Mouse (Mus musculus): Measurements from ENCODE around the gene Gm20532. TPM values are rescaled to one million over a fixed set of nuclear protein-coding genes. Genes with fewer than 3 reads are reported as not detected.

Gm20532 gene
- polyA plus RNA-seq, 1 experiment from 2014 or later, result not detected

DNA sequence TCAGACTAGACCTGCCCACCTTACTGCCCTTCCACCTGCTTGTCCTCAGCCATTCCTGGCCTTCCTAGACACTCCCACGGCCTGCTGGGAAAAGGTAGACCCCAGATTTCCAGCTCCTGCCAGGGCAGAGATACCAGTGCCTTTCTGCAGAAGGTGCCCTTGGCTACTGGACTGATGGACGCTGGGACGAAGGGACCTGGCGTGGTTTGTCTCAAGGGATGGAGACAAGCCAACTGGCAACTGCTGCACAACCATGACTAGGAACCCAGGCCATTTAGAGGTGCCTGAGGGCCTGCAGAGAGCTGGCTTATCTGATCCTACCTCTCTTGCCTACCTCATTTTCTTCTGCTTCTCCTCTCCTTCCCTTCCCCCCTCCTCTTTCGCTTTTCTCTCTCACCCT lies 28.5 kb downstream of the Gm20532 start:
- Histone ChIP-seq H3K9ac (ENCODE audit: low read depth, low read length) (no peak overlapping the region), H3K4me3 (ENCODE audit: low read length) (no peak overlapping the region), H3K9me3 (ENCODE audit: control insufficient read depth, low read length) (no peaks in the 10 kb centered on the region), H3K4me2 (ENCODE audit: low read length) (no peak overlapping the region), H3K36me3 (ENCODE audit: control insufficient read depth, insufficient read depth, low read length) (no peaks in the 10 kb centered on the region), H3K27ac (ENCODE audit: low read depth, low read length) (no peak overlapping the region), H3K27me3 (replicated peaks; ENCODE audit: control insufficient read depth, insufficient read depth, low read length) (no peaks in the 10 kb centered on the region), H3K4me1 (ENCODE audit: control insufficient read depth, insufficient read depth, low read depth, low read length) (no peaks in the 10 kb centered on the region)
- no peak for ATAC-seq
- WGBS, result 81% methylated on average over 5 of the region's 5 CpGs

DNA sequence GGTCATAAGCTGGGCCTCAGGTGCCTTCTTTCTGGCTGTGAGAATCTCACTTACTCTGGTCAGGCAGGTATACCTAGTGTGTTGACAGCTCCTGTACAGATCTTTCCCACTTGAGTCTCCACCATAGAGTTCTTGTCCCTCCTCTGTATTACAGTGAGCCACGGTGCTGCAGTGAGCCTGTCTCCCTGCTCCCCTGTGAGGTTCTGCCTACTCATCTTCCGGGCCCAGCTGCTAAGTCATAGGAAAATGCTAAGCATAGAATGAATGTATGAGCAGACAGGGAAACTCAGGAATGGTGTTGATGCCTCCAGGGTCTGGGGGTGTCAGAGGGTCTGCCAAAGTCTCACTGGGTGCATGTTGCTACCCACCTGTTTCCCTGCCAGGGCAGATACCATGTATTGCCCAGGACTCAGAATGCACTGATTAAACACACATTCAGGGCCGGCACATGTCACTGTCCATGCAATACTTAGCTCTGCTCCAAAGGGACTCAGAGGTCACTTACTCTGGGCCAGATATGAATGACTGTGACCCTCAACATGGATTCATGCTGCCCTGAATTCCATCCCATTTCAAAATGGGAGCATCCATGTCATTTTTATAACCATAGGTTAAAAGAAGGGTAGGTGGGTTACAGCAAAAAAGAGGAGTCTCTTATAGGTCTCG lies 29.2 kb downstream of the Gm20532 start:
- 89% methylated on average over 4 of the region's 4 CpGs for WGBS
- no peak overlapping the region for H3K4me3 ChIP-seq (ENCODE audit: low read length)
- H3K36me3 ChIP-seq (ENCODE audit: control insufficient read depth, insufficient read depth, low read length), result no peaks in the 10 kb centered on the region
- H3K27me3 ChIP-seq (replicated peaks; ENCODE audit: control insufficient read depth, insufficient read depth, low read length), result no peaks in the 10 kb centered on the region
- H3K4me1 ChIP-seq (ENCODE audit: control insufficient read depth, insufficient read depth, low read depth, low read length), result no peaks in the 10 kb centered on the region
- H3K27ac ChIP-seq (ENCODE audit: low read depth, low read length), result no peak overlapping the region
- no peak overlapping the region for H3K9ac ChIP-seq (ENCODE audit: low read depth, low read length)
- H3K9me3 ChIP-seq (ENCODE audit: control insufficient read depth, low read length), result no peaks in the 10 kb centered on the region
- no peak overlapping the region for H3K4me2 ChIP-seq (ENCODE audit: low read length)
- no peak for ATAC-seq

DNA sequence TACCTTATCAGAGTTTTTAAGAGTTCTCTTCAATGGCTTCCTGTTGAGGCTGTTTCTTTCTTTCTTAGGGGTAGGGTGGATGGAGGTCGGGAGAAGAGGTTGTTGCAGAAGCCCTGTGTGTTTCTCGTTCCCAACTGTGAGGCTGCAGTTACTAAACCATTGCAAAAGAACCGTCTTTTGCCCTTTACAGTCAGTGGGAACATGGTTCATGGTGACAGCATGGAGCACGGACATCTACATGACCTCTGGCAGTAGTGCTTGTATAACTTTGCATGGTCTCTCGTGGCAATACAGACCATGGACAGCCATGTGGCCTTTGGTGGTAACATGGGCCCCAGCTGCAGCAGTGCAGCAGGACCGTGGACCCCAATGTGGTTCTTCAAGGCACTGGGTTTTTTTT lies 30.9 kb downstream of the Gm20532 start:
- no peak overlapping the region for H3K9ac ChIP-seq (ENCODE audit: low read depth, low read length)
- ATAC-seq, result no peak
- no peak overlapping the region for H3K27ac ChIP-seq (ENCODE audit: low read depth, low read length)
- H3K27me3 ChIP-seq (replicated peaks; ENCODE audit: control insufficient read depth, insufficient read depth, low read length), result no peaks in the 10 kb centered on the region
- no peaks in the 10 kb centered on the region for H3K4me1 ChIP-seq (ENCODE audit: control insufficient read depth, insufficient read depth, low read depth, low read length)
- H3K4me3 ChIP-seq (ENCODE audit: low read length), result no peak overlapping the region
- 72% methylated on average over 6 of the region's 6 CpGs for WGBS
- no peaks in the 10 kb centered on the region for H3K9me3 ChIP-seq (ENCODE audit: control insufficient read depth, low read length)
- no peak overlapping the region for H3K4me2 ChIP-seq (ENCODE audit: low read length)
- no peaks in the 10 kb centered on the region for H3K36me3 ChIP-seq (ENCODE audit: control insufficient read depth, insufficient read depth, low read length)

DNA sequence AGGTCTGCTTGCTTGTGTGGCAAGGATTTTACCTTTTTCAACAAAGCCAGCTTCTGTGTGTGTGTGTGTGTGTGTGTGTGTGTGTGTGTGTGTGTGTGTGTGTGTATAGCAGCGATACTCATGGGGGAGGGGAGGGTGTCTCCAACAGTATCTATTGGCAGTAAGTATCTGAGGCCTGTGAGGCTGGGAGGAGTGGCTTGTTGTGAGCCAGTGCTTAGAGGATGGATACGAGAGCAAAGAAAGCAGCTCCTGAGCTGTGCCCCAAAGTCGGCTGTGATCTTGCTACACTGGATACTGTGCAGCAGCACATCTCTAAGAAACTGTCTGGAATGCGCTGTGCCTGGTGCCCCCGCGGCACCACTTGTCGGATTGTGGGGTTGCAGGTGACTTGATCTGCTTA lies 31.5 kb downstream of the Gm20532 start:
- no peaks in the 10 kb centered on the region for H3K27me3 ChIP-seq (replicated peaks; ENCODE audit: control insufficient read depth, insufficient read depth, low read length)
- no peaks in the 10 kb centered on the region for H3K36me3 ChIP-seq (ENCODE audit: control insufficient read depth, insufficient read depth, low read length)
- H3K9ac ChIP-seq (ENCODE audit: low read depth, low read length), result no peak overlapping the region
- WGBS, result 62% methylated on average over 7 of the region's 7 CpGs
- no peaks in the 10 kb centered on the region for H3K4me1 ChIP-seq (ENCODE audit: control insufficient read depth, insufficient read depth, low read depth, low read length)
- no peak overlapping the region for H3K4me2 ChIP-seq (ENCODE audit: low read length)
- no peak for ATAC-seq
- no peak overlapping the region for H3K27ac ChIP-seq (ENCODE audit: low read depth, low read length)
- no peaks in the 10 kb centered on the region for H3K9me3 ChIP-seq (ENCODE audit: control insufficient read depth, low read length)
- H3K4me3 ChIP-seq (ENCODE audit: low read length), result no peak overlapping the region

DNA sequence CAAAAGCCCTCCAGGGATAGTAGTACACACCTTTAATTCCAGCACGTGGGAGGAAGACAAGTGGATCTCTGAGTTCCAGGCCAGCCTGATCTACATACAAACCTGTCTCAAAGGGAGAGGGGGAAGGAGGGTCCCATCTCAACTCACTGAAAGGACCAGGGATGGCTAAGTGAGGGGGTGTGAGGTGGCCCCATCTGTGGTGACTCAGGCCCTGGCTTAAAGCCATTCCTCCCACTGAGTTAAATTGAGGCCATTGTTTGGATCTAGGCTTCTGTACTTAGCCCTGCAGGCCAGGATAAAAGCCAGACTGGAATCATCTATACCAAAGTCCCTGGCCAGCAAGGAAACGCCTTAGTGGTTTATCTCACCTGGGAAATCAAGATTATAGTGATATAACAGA lies 34.8 kb downstream of the Gm20532 start:
- no peak overlapping the region for H3K9ac ChIP-seq (ENCODE audit: low read depth, low read length)
- no peaks in the 10 kb centered on the region for H3K9me3 ChIP-seq (ENCODE audit: control insufficient read depth, low read length)
- H3K27me3 ChIP-seq (replicated peaks; ENCODE audit: control insufficient read depth, insufficient read depth, low read length), result no peaks in the 10 kb centered on the region
- H3K4me3 ChIP-seq (ENCODE audit: low read length), result no peak overlapping the region
- WGBS, result 51% methylated on average over 2 of the region's 2 CpGs
- no peak overlapping the region for H3K27ac ChIP-seq (ENCODE audit: low read depth, low read length)
- H3K36me3 ChIP-seq (ENCODE audit: control insufficient read depth, insufficient read depth, low read length), result no peaks in the 10 kb centered on the region
- no peaks in the 10 kb centered on the region for H3K4me1 ChIP-seq (ENCODE audit: control insufficient read depth, insufficient read depth, low read depth, low read length)
- no peak for ATAC-seq
- no peak overlapping the region for H3K4me2 ChIP-seq (ENCODE audit: low read length)

DNA sequence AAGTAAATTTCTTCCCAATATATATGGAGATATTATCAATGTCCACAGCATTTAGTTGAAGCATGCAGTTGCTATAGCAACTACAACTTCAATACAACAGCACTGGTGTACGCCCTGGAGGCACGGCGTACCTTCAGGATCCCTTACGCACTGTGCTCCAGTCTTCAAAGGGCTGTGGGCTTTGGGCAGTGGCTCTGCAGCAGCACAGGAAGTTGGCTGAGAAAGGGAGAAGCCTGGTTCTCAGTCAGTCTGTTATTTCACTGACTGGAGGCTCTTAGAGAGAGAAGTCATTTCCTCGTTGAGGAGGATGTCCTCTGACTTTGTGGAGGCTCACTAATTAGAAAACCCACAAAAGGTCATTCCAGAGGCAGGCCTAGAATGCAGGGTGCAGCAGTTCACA lies 36.5 kb downstream of the Gm20532 start:
- ATAC-seq, result no peak
- Histone ChIP-seq H3K4me3 (ENCODE audit: low read length) (no peak overlapping the region), H3K36me3 (ENCODE audit: control insufficient read depth, insufficient read depth, low read length) (no peaks in the 10 kb centered on the region), H3K4me2 (ENCODE audit: low read length) (no peak overlapping the region), H3K9ac (ENCODE audit: low read depth, low read length) (no peak overlapping the region), H3K4me1 (ENCODE audit: control insufficient read depth, insufficient read depth, low read depth, low read length) (no peaks in the 10 kb centered on the region; the same call in 1 of the 2 replicates), H3K27me3 (replicated peaks; ENCODE audit: control insufficient read depth, insufficient read depth, low read length) (no peaks in the 10 kb centered on the region), H3K9me3 (ENCODE audit: control insufficient read depth, low read length) (no peaks in the 10 kb centered on the region), H3K27ac (ENCODE audit: low read depth, low read length) (no peak overlapping the region)
- 63% methylated on average over 5 of the region's 5 CpGs for WGBS

DNA sequence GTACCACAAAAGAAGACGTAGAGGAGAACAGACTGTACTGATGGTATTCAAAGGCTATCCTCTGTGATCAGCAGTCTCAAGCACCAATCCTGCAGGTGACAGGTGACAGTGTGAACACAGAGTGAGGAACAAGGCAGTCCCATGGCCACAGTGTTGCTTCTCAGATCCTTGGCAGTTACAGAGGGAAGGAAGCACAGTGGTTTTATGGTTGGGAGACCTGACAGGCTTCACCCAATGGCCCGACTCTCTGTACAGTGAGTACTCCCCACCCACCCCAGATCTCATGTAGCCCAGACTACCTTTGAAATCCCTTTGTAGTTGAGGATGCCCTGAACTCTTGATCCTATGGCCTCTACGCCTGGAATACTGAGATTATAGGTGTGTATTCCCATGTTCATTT lies 39.0 kb downstream of the Gm20532 start:
- no peak overlapping the region for H3K4me3 ChIP-seq (ENCODE audit: low read length)
- no peak for ATAC-seq
- no peak overlapping the region for H3K9ac ChIP-seq (ENCODE audit: low read depth, low read length)
- no peaks in the 10 kb centered on the region for H3K36me3 ChIP-seq (ENCODE audit: control insufficient read depth, insufficient read depth, low read length)
- no peaks in the 10 kb centered on the region for H3K27me3 ChIP-seq (replicated peaks; ENCODE audit: control insufficient read depth, insufficient read depth, low read length)
- peaks cover 17% of the 10 kb centered on the region for H3K4me1 ChIP-seq (ENCODE audit: control insufficient read depth, insufficient read depth, low read depth, low read length)
- no peak overlapping the region for H3K4me2 ChIP-seq (ENCODE audit: low read length)
- H3K27ac ChIP-seq (ENCODE audit: low read depth, low read length), result no peak overlapping the region
- no peaks in the 10 kb centered on the region for H3K9me3 ChIP-seq (ENCODE audit: control insufficient read depth, low read length)
- WGBS, result 88% methylated on average over 3 of the region's 3 CpGs

DNA sequence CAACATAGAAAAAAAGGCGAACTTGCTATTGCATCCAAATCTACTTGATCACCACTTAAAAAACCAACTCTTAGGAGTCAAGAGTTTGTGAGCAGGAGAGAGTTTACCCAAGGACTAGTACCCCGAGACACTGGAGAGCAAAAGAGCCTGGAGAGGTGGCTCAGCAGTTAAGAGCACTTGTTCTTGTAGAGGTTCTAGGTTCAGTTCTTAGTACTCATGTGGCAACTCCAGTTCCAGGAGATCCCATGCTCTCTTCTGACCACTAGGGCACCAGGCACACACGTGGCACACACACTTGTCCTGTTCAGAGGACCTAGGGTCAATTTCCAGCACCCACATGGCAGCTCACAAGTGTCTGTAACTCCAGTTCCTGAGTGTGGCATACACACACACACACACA lies 39.6 kb downstream of the Gm20532 start:
- no peak for ATAC-seq
- Histone ChIP-seq H3K9ac (ENCODE audit: low read depth, low read length) (no peak overlapping the region), H3K4me3 (ENCODE audit: low read length) (no peak overlapping the region), H3K4me2 (ENCODE audit: low read length) (no peak overlapping the region), H3K27ac (ENCODE audit: low read depth, low read length) (no peak overlapping the region), H3K27me3 (replicated peaks; ENCODE audit: control insufficient read depth, insufficient read depth, low read length) (no peaks in the 10 kb centered on the region), H3K4me1 (ENCODE audit: control insufficient read depth, insufficient read depth, low read depth, low read length) (peaks cover 24% of the 10 kb centered on the region), H3K36me3 (ENCODE audit: control insufficient read depth, insufficient read depth, low read length) (no peaks in the 10 kb centered on the region; the same call in 1 of the 2 replicates), H3K9me3 (ENCODE audit: control insufficient read depth, low read length) (no peaks in the 10 kb centered on the region)
- 67% methylated on average over 3 of the region's 3 CpGs for WGBS

DNA sequence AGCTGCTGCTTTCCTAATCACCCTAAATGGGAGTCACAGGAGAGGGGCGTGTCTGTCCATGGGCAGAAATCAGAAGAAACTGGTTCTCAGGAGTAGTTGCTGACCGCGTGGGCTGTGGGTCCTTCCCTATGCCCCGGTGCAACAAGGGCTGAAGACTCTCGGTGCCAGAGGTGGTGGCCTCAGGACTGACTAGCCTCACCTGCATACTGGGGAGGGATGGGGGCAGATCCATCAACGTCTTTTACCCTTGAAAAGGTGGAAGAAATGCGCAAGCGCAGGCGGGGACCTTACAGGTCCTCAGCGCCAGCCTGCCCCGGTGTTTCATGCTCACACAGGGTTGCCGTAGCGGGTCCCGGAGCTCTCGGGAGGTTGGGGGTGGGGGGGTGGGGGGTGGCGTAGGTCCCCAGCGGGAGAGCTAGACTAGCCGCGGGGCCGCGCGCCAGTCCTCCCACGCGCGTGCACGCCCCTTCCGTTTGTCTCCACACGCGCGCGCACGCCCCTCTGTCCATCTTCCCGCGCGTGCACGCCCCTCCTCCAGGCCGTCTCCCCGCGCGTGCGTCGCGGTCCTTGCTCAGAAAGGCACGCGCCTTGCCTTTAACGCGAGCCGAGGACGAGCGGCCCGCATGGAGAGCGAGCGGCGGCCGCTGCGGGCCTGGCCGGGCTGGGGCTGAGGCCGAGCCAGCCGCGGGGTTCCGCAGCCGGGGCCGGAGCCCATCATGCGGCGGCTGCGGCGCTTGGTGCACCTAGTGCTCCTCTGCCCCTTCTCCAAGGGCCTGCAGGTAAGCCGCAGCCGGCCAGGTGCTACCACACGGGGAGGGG lies 41.7 kb downstream of the Gm20532 start, which contains the start of gene Fam69b:
Fam69b (plus strand) TSS at position 537 of the 819 bp plus-strand sequence.
- peak within 1 kb of the TSS; percentile 79 for H3K4me3 ChIP-seq (ENCODE audit: low read length)
- WGBS, result 1% methylated on average over 56 of the region's 70 CpGs
- ATAC-seq, result peak; percentile 83

More for the DNA sequence above, 41.7 kb downstream of the Gm20532 start, which contains the start of gene Fam69b:
- H3K4me2 ChIP-seq (ENCODE audit: low read length), result peak within 1 kb of the TSS; percentile 66
- no peaks in the 10 kb centered on the region for H3K27me3 ChIP-seq (replicated peaks; ENCODE audit: control insufficient read depth, insufficient read depth, low read length)
- H3K9ac ChIP-seq (ENCODE audit: low read depth, low read length), result peak within 1 kb of the TSS; percentile 100
- H3K9me3 ChIP-seq (ENCODE audit: control insufficient read depth, low read length), result no peaks in the 10 kb centered on the region
- H3K27ac ChIP-seq (ENCODE audit: low read depth, low read length), result peak within 1 kb of the TSS; percentile 91
- no peaks in the 10 kb centered on the region; the same call in 1 of the 2 replicates for H3K36me3 ChIP-seq (ENCODE audit: control insufficient read depth, insufficient read depth, low read length)
- H3K4me1 ChIP-seq (ENCODE audit: control insufficient read depth, insufficient read depth, low read depth, low read length), result peaks cover 40% of the 10 kb centered on the region

All from hindbrain, embryonic 16.5 days (tissue).